Mouse (Mus musculus) ES-E14 (cell line): ENCODE results near the gene Bad. TPM values are rescaled to one million over a fixed set of nuclear protein-coding genes. Genes with fewer than 3 reads are reported as not detected.
A peak's percentile ranks its signal among the peaks of the same experiment; 100 is the strongest.

Experiments used
- DNase-seq: peaks from one replicate; pipeline ENCODE4 v3.0.0-alpha.2; 2013; ENCODE audit warnings: low read depth, low spot score
- H3K27ac ChIP-seq: 2 replicates; pipeline ENCODE4 v1.5.1; 2012; ENCODE audit warnings: low read depth, mild to moderate bottlenecking, low read length, moderate library complexity, mixed read lengths; ENCODE audit not compliant: poor library complexity, insufficient read depth, severe bottlenecking
- H3K36me3 ChIP-seq: 2 replicates; pipeline ENCODE4 v1.6.1; 2012; ENCODE audit warnings: mild to moderate bottlenecking, low read length, moderate library complexity, mixed read lengths; ENCODE audit not compliant: control insufficient read depth, poor library complexity, insufficient read depth, severe bottlenecking
- H3K4me1 ChIP-seq, 2 experiments: fragments of 150-350 bp in 1 of 2; sonication (generic) in 1 of 2; 2 replicates each; pipeline ENCODE4 v1.6.1; 2012; ENCODE audit warnings: low read length in 2 of 2, mild to moderate bottlenecking in 1 of 2, mixed read lengths in 1 of 2; ENCODE audit not compliant: control insufficient read depth in 2 of 2, insufficient read depth in 2 of 2, poor library complexity in 1 of 2
- H3K4me3 ChIP-seq, 2 experiments: fragments of 150-350 bp in 1 of 2; sonication (generic) in 1 of 2; 2 replicates each; pipeline ENCODE4 v1.5.1; 2012; ENCODE audit warnings: low read length in 2 of 2, low read depth in 1 of 2, mild to moderate bottlenecking in 1 of 2, mixed read lengths in 1 of 2; ENCODE audit not compliant: insufficient read depth in 1 of 2, poor library complexity in 1 of 2, severe bottlenecking in 1 of 2
- H3K9ac ChIP-seq: 2 replicates; pipeline ENCODE4 v1.6.1; 2012; ENCODE audit warnings: low read depth, mild to moderate bottlenecking, low read length, mixed read lengths; ENCODE audit not compliant: poor library complexity, insufficient read depth, severe bottlenecking
- H3K9me3 ChIP-seq: fragments of 150-350 bp; sonication (generic); 2 replicates; pipeline ENCODE4 v1.6.1; 2012; ENCODE audit warnings: low read depth, mild to moderate bottlenecking, low read length; ENCODE audit not compliant: control insufficient read depth, insufficient read depth
- CHD2 ChIP-seq: IDR thresholded peaks from 2 replicates; pipeline ENCODE4 v1.6.1; 2014; ENCODE audit warnings: mild to moderate bottlenecking, low read depth, low read length, inconsistent platforms
- HCFC1 ChIP-seq: IDR thresholded peaks from 2 replicates; pipeline ENCODE4 v1.6.1; 2012; ENCODE audit warnings: low read length, inconsistent platforms, borderline replicate concordance; ENCODE audit not compliant: insufficient read depth
- MAFK ChIP-seq: IDR thresholded peaks from 2 replicates; pipeline ENCODE4 v1.6.1; 2014; ENCODE audit warnings: mild to moderate bottlenecking, low read depth, low read length, inconsistent platforms; ENCODE audit not compliant: insufficient read depth
- ZC3H11A ChIP-seq: IDR thresholded peaks from 2 replicates; pipeline ENCODE4 v1.6.1; 2012; ENCODE audit warnings: low read depth, mild to moderate bottlenecking, inconsistent platforms, low read length, borderline replicate concordance
- ZNF384 ChIP-seq: IDR thresholded peaks from 2 replicates; pipeline ENCODE4 v1.6.1; 2012; ENCODE audit warnings: low read depth, low read length, inconsistent platforms
- in situ Hi-C, 2 experiments: fragments of 600-800 bp; cut with MboI; formaldehyde crosslinking; loops; one replicate each; pipeline ENCODE4 v1.15.1; 2025; ENCODE audit warnings: low sequenced_read_pairs in 2 of 2, inconsistent platforms in 1 of 2; ENCODE audit not compliant: unreplicated experiment in 2 of 2
- total RNA-seq: library from RNA; depleted of rRNA; stranded (reverse); fragments of 300-350 nt; gene quantifications from 2 replicates; pipeline ENCODE4 v1.2.3, GENCODE M21; 2012

Gene Bad
- total RNA-seq, 1 experiment, result 22.9 TPM

GRCm38 (mm10) chr19:6980381-6981093 is 38.9 kb downstream of the Bad start, which contains the start of gene Fkbp2:
Gene Fkbp2 (minus strand): TSS chr19:6980501.
- in situ Hi-C loops, result no loop called here
- Histone ChIP-seq H3K4me1 (peaks cover 3 to 15% of the 10 kb centered on the region in 2 experiments; a peak in 3 of 4 replicates), H3K27ac (peak within 1 kb of the TSS; percentile 90), H3K36me3 (peaks cover 42% of the 10 kb centered on the region), H3K9ac (peak within 1 kb of the TSS; percentile 97), H3K4me3 (peak within 1 kb of the TSS; percentile 80 to 93), H3K9me3 (no peaks in the 10 kb centered on the region)
- TF ChIP-seq CHD2 (0 out of 2 replicates have a peak, but pooled peaks have one; percentile 33), MAFK (no peak)
- peak; percentile 98 for DNase-seq

GRCm38 (mm10) chr19:6981465-6981864 is 39.8 kb downstream of the Bad start:
- Histone ChIP-seq H3K36me3 (peaks cover 39% of the 10 kb centered on the region), H3K9me3 (no peaks in the 10 kb centered on the region), H3K4me1 (peaks cover 3 to 17% of the 10 kb centered on the region in 2 experiments; a peak in 3 of 4 replicates), H3K27ac (no peak overlapping the region), H3K4me3 (peak overlapping the region in 1 of 2 experiments; percentile 80; a peak in 1 of 4 replicates), H3K9ac (no peak overlapping the region)
- no peak for TF ChIP-seq HCFC1
- no peak for TF ChIP-seq MAFK
- TF ChIP-seq CHD2, result no peak
- TF ChIP-seq ZNF384, result no peak
- no peak for TF ChIP-seq ZC3H11A
- no peak for DNase-seq
- in situ Hi-C loops, result no loop called here

- in situ Hi-C loops, result no loop called here
- no peak overlapping the region for H3K4me3 ChIP-seq
- TF ChIP-seq HCFC1, result no peak
- no peak for TF ChIP-seq ZC3H11A
- TF ChIP-seq ZNF384, result no peak
- TF ChIP-seq CHD2, result no peak
- no peak for TF ChIP-seq MAFK
- no peaks in the 10 kb centered on the region for H3K9me3 ChIP-seq
- peaks cover 20% of the 10 kb centered on the region for H3K36me3 ChIP-seq
- peaks cover 3 to 12% of the 10 kb centered on the region in 2 experiments; a peak in 3 of 4 replicates for H3K4me1 ChIP-seq
- no peak for DNase-seq
- H3K27ac ChIP-seq, result no peak overlapping the region
- no peak overlapping the region for H3K9ac ChIP-seq
Measured at GRCm38 (mm10) chr19:6983621-6984020, 42.0 kb downstream of the Bad start.

GRCm38 (mm10) chr19:6985300-6985699 is 43.6 kb downstream of the Bad start:
- Histone ChIP-seq H3K27ac (no peak overlapping the region), H3K9ac (peak overlapping the region; percentile 2; the same call in 1 of the 2 replicates), H3K36me3 (peaks cover 20% of the 10 kb centered on the region), H3K4me1 (peaks cover 0 to 17% of the 10 kb centered on the region in 2 experiments; a peak in 2 of 4 replicates), H3K9me3 (no peaks in the 10 kb centered on the region), H3K4me3 (peak overlapping the region in 1 of 2 experiments; percentile 21; a peak in 2 of 4 replicates)
- DNase-seq, result no peak
- no peak for TF ChIP-seq HCFC1
- TF ChIP-seq CHD2, result no peak
- TF ChIP-seq ZNF384, result no peak
- TF ChIP-seq MAFK, result no peak
- no peak for TF ChIP-seq ZC3H11A
- in situ Hi-C loops, result no loop called here
